Mouse (Mus musculus) lung, postnatal 14 days (tissue): ENCODE measurements around the gene Rbm47.

Experiments used
- DNase-seq: peaks from one replicate; pipeline ENCODE4 v3.0.0; 2021

The Rbm47 gene

GRCm38 (mm10) chr5:66083350-66083749, 89.6 kb downstream of the Rbm47 start:
- DNase-seq, result peak; percentile 67

GRCm38 (mm10) chr5:66082229-66082572, 90.7 kb downstream of the Rbm47 start:
- DNase-seq, result peak; percentile 41

GRCm38 (mm10) chr5:66081443-66082228, 91.3 kb downstream of the Rbm47 start:
- DNase-seq, result no peak

GRCm38 (mm10) chr5:66080529-66081220, 92.2 kb downstream of the Rbm47 start:
- no peak for DNase-seq

GRCm38 (mm10) chr5:66079358-66080179, 93.3 kb downstream of the Rbm47 start:
- no peak for DNase-seq

- no peak for DNase-seq
Observed at GRCm38 (mm10) chr5:66078491-66079012, 94.4 kb downstream of the Rbm47 start.

GRCm38 (mm10) chr5:66077416-66077815, 95.5 kb downstream of the Rbm47 start:
- DNase-seq, result peak; percentile 75

- DNase-seq, result no peak
Observed at GRCm38 (mm10) chr5:66076685-66077301, 96.1 kb downstream of the Rbm47 start.

GRCm38 (mm10) chr5:66075906-66076305, 97.0 kb downstream of the Rbm47 start:
- no peak for DNase-seq

- peak; percentile 44 for DNase-seq
Observed at GRCm38 (mm10) chr5:66075032-66075488, 97.9 kb downstream of the Rbm47 start.

- DNase-seq, result no peak
Observed at GRCm38 (mm10) chr5:66074235-66074634, 98.7 kb downstream of the Rbm47 start.

GRCm38 (mm10) chr5:66073604-66074164, 99.2 kb downstream of the Rbm47 start:
- no peak for DNase-seq

- no peak for DNase-seq
Observed at GRCm38 (mm10) chr5:66071722-66072121, 101.2 kb downstream of the Rbm47 start.

GRCm38 (mm10) chr5:66070350-66070749, 102.6 kb downstream of the Rbm47 start:
- DNase-seq, result no peak

GRCm38 (mm10) chr5:66069470-66070144, 103.3 kb downstream of the Rbm47 start:
- peak; percentile 58 for DNase-seq

- no peak for DNase-seq
Observed at GRCm38 (mm10) chr5:66069133-66069469, 103.8 kb downstream of the Rbm47 start.

GRCm38 (mm10) chr5:66068068-66068920, 104.6 kb downstream of the Rbm47 start:
- DNase-seq, result no peak

- no peak for DNase-seq
Observed at GRCm38 (mm10) chr5:66067219-66067618, 105.7 kb downstream of the Rbm47 start.

GRCm38 (mm10) chr5:66062930-66063220, 110.0 kb downstream of the Rbm47 start:
- no peak for DNase-seq

- no peak for DNase-seq
Observed at GRCm38 (mm10) chr5:66062046-66062929, 110.6 kb downstream of the Rbm47 start.
